Mouse (Mus musculus): Measurements from ENCODE around the gene Baat. TPM values are rescaled to one million over a fixed set of nuclear protein-coding genes. Genes with fewer than 3 reads are reported as not detected.

Gene Baat
- total RNA-seq, 1 experiment = 0.18 TPM

GRCm38 (mm10) chr4:49535675-49536294 is 29.4 kb upstream of the Baat start:
- H3K9me3 ChIP-seq (ENCODE audit: control insufficient read depth, insufficient read depth, low read depth, low read length) = no peaks in the 10 kb centered on the region
- no peak for TF ChIP-seq MAFK (IDR thresholded peaks at IDR 0.05; ENCODE audit: insufficient read depth, low read depth, low read length)
- TF ChIP-seq ZC3H11A (IDR thresholded peaks at IDR 0.05; ENCODE audit: borderline replicate concordance, low read depth, low read length) = no peak
- TF ChIP-seq ZNF384 (IDR thresholded peaks at IDR 0.05; ENCODE audit: low read depth, low read length) = no peak
- TF ChIP-seq CHD2 (IDR thresholded peaks at IDR 0.05; ENCODE audit: low read depth, low read length) = no peak
- no peak for TF ChIP-seq HCFC1 (IDR thresholded peaks at IDR 0.05; ENCODE audit: borderline replicate concordance, insufficient read depth, low read length)
- no peak overlapping the region for H3K9ac ChIP-seq (ENCODE audit: insufficient read depth, low read depth, low read length, poor library complexity, severe bottlenecking)
- DNase-seq (ENCODE audit: low read depth, low spot score) = no peak
- H3K4me1 ChIP-seq (ENCODE audit: control insufficient read depth in 2 of 2, insufficient read depth in 2 of 2, low read length in 2 of 2, poor library complexity in 1 of 2) = no peaks in the 10 kb centered on the region
- no peak overlapping the region for H3K27ac ChIP-seq (ENCODE audit: insufficient read depth, low read depth, low read length, poor library complexity, severe bottlenecking)
- in situ Hi-C loops (cut with MboI; ENCODE audit: low sequenced_read_pairs in 2 of 2, unreplicated experiment in 2 of 2) = no loop called here
- no peak overlapping the region for H3K4me3 ChIP-seq (ENCODE audit: insufficient read depth in 1 of 2, low read depth in 1 of 2, low read length in 2 of 2, poor library complexity in 1 of 2, severe bottlenecking in 1 of 2)
- H3K36me3 ChIP-seq (ENCODE audit: control insufficient read depth, insufficient read depth, low read length, poor library complexity, severe bottlenecking) = no peaks in the 10 kb centered on the region

GRCm38 (mm10) chr4:49535036-49535435 is 28.7 kb upstream of the Baat start:
- no peak for DNase-seq (ENCODE audit: low read depth, low spot score)
- no peak for TF ChIP-seq ZNF384 (IDR thresholded peaks at IDR 0.05; ENCODE audit: low read depth, low read length)
- TF ChIP-seq CHD2 (IDR thresholded peaks at IDR 0.05; ENCODE audit: low read depth, low read length) = no peak
- TF ChIP-seq ZC3H11A (IDR thresholded peaks at IDR 0.05; ENCODE audit: borderline replicate concordance, low read depth, low read length) = no peak
- no peak for TF ChIP-seq MAFK (IDR thresholded peaks at IDR 0.05; ENCODE audit: insufficient read depth, low read depth, low read length)
- no peak for TF ChIP-seq HCFC1 (IDR thresholded peaks at IDR 0.05; ENCODE audit: borderline replicate concordance, insufficient read depth, low read length)
- no peaks in the 10 kb centered on the region for H3K9me3 ChIP-seq (ENCODE audit: control insufficient read depth, insufficient read depth, low read depth, low read length)
- H3K36me3 ChIP-seq (ENCODE audit: control insufficient read depth, insufficient read depth, low read length, poor library complexity, severe bottlenecking) = no peaks in the 10 kb centered on the region
- no peak overlapping the region for H3K9ac ChIP-seq (ENCODE audit: insufficient read depth, low read depth, low read length, poor library complexity, severe bottlenecking)
- in situ Hi-C loops (cut with MboI; ENCODE audit: low sequenced_read_pairs in 2 of 2, unreplicated experiment in 2 of 2) = no loop called here
- no peaks in the 10 kb centered on the region for H3K4me1 ChIP-seq (ENCODE audit: control insufficient read depth in 2 of 2, insufficient read depth in 2 of 2, low read length in 2 of 2, poor library complexity in 1 of 2)
- H3K4me3 ChIP-seq (ENCODE audit: insufficient read depth in 1 of 2, low read depth in 1 of 2, low read length in 2 of 2, poor library complexity in 1 of 2, severe bottlenecking in 1 of 2) = no peak overlapping the region
- no peak overlapping the region for H3K27ac ChIP-seq (ENCODE audit: insufficient read depth, low read depth, low read length, poor library complexity, severe bottlenecking)

GRCm38 (mm10) chr4:49522576-49522975 is 16.2 kb upstream of the Baat start:
- no peak for TF ChIP-seq MAFK (IDR thresholded peaks at IDR 0.05; ENCODE audit: insufficient read depth, low read depth, low read length)
- TF ChIP-seq ZC3H11A (IDR thresholded peaks at IDR 0.05; ENCODE audit: borderline replicate concordance, low read depth, low read length) = no peak
- TF ChIP-seq CHD2 (IDR thresholded peaks at IDR 0.05; ENCODE audit: low read depth, low read length) = no peak
- no peak for TF ChIP-seq ZNF384 (IDR thresholded peaks at IDR 0.05; ENCODE audit: low read depth, low read length)
- no peak for TF ChIP-seq HCFC1 (IDR thresholded peaks at IDR 0.05; ENCODE audit: borderline replicate concordance, insufficient read depth, low read length)

GRCm38 (mm10) chr4:49521346-49521745 is 15.0 kb upstream of the Baat start:
- no peak for TF ChIP-seq ZNF384 (IDR thresholded peaks at IDR 0.05; ENCODE audit: low read depth, low read length)
- no peak for TF ChIP-seq HCFC1 (IDR thresholded peaks at IDR 0.05; ENCODE audit: borderline replicate concordance, insufficient read depth, low read length)
- no peak for TF ChIP-seq ZC3H11A (IDR thresholded peaks at IDR 0.05; ENCODE audit: borderline replicate concordance, low read depth, low read length)
- no peak for TF ChIP-seq CHD2 (IDR thresholded peaks at IDR 0.05; ENCODE audit: low read depth, low read length)
- TF ChIP-seq MAFK (IDR thresholded peaks at IDR 0.05; ENCODE audit: insufficient read depth, low read depth, low read length) = no peak
- no peak for DNase-seq (ENCODE audit: low read depth, low spot score)
- in situ Hi-C loops (cut with MboI; ENCODE audit: low sequenced_read_pairs in 2 of 2, unreplicated experiment in 2 of 2) = no loop called here
- Histone ChIP-seq H3K9ac (ENCODE audit: insufficient read depth, low read depth, low read length, poor library complexity, severe bottlenecking) (peak overlapping the region; percentile 55), H3K4me3 (ENCODE audit: insufficient read depth in 1 of 2, low read depth in 1 of 2, low read length in 2 of 2, poor library complexity in 1 of 2, severe bottlenecking in 1 of 2) (peak overlapping the region; percentile 74 to 97), H3K4me1 (ENCODE audit: control insufficient read depth in 2 of 2, insufficient read depth in 2 of 2, low read length in 2 of 2, poor library complexity in 1 of 2) (peaks cover 0 to 2% of the 10 kb centered on the region in 2 experiments; a peak in 2 of 4 replicates), H3K36me3 (ENCODE audit: control insufficient read depth, insufficient read depth, low read length, poor library complexity, severe bottlenecking) (no peaks in the 10 kb centered on the region; the same call in 1 of the 2 replicates), H3K9me3 (ENCODE audit: control insufficient read depth, insufficient read depth, low read depth, low read length) (no peaks in the 10 kb centered on the region), H3K27ac (ENCODE audit: insufficient read depth, low read depth, low read length, poor library complexity, severe bottlenecking) (no peak overlapping the region)

More at GRCm38 (mm10) chr4:49522576-49522975, 16.2 kb upstream of the Baat start:
- Histone ChIP-seq H3K9me3 (ENCODE audit: control insufficient read depth, insufficient read depth, low read depth, low read length) (no peaks in the 10 kb centered on the region), H3K9ac (ENCODE audit: insufficient read depth, low read depth, low read length, poor library complexity, severe bottlenecking) (no peak overlapping the region), H3K4me1 (ENCODE audit: control insufficient read depth in 2 of 2, insufficient read depth in 2 of 2, low read length in 2 of 2, poor library complexity in 1 of 2) (peaks cover 0 to 2% of the 10 kb centered on the region in 2 experiments; a peak in 2 of 4 replicates), H3K4me3 (ENCODE audit: insufficient read depth in 1 of 2, low read depth in 1 of 2, low read length in 2 of 2, poor library complexity in 1 of 2, severe bottlenecking in 1 of 2) (no peak overlapping the region), H3K36me3 (ENCODE audit: control insufficient read depth, insufficient read depth, low read length, poor library complexity, severe bottlenecking) (no peaks in the 10 kb centered on the region; the same call in 1 of the 2 replicates), H3K27ac (ENCODE audit: insufficient read depth, low read depth, low read length, poor library complexity, severe bottlenecking) (no peak overlapping the region)
- in situ Hi-C loops (cut with MboI; ENCODE audit: low sequenced_read_pairs in 2 of 2, unreplicated experiment in 2 of 2) = no loop called here
- no peak for DNase-seq (ENCODE audit: low read depth, low spot score)

All from ES-E14 (cell line).